Mouse (Mus musculus): Measurements from ENCODE around the gene Aldh5a1. TPM values are rescaled to one million over a fixed set of nuclear protein-coding genes. Genes with fewer than 3 reads are reported as not detected.
A peak's percentile ranks its signal among the peaks of the same experiment; 100 is the strongest.

Gene Aldh5a1
- polyA plus RNA-seq, 1 experiment from 2014 or later = 8.0 TPM

GRCm38 (mm10) chr13:24882411-24882810 lies 55.0 kb downstream of the Aldh5a1 start:
- Histone ChIP-seq H3K9ac (replicated peaks; ENCODE audit: low read length) (no peak overlapping the region), H3K9me3 (ENCODE audit: low read length) (peaks cover 5% of the 10 kb centered on the region; the same call in 1 of the 2 replicates), H3K36me3 (ENCODE audit: insufficient read depth, low read length) (no peaks in the 10 kb centered on the region), H3K27me3 (ENCODE audit: insufficient read depth, low read length) (no peaks in the 10 kb centered on the region), H3K27ac (ENCODE audit: low read length) (no peak overlapping the region), H3K4me1 (ENCODE audit: insufficient read depth, low read length) (0 out of 2 replicates have a peak, but pooled peaks cover 3% of the 10 kb centered on the region), H3K4me3 (ENCODE audit: low read length) (no peak overlapping the region), H3K4me2 (replicated peaks; ENCODE audit: low read depth, low read length) (no peak overlapping the region)
- no peak for ATAC-seq (ENCODE audit: low FRiP score, low TSS enrichment)
- 90% methylated on average over 6 of the region's 6 CpGs for WGBS

- H3K4me1 ChIP-seq (ENCODE audit: insufficient read depth, low read length) = 0 out of 2 replicates have a peak, but pooled peaks cover 3% of the 10 kb centered on the region
- peak overlapping the region; percentile 82 for H3K27ac ChIP-seq (ENCODE audit: low read length)
- H3K36me3 ChIP-seq (ENCODE audit: insufficient read depth, low read length) = no peaks in the 10 kb centered on the region
- no peak overlapping the region for H3K4me2 ChIP-seq (replicated peaks; ENCODE audit: low read depth, low read length)
- H3K4me3 ChIP-seq (ENCODE audit: low read length) = no peak overlapping the region
- H3K27me3 ChIP-seq (ENCODE audit: insufficient read depth, low read length) = no peaks in the 10 kb centered on the region
- peaks cover 5% of the 10 kb centered on the region; the same call in 1 of the 2 replicates for H3K9me3 ChIP-seq (ENCODE audit: low read length)
- 83% methylated on average over 5 of the region's 5 CpGs for WGBS
- ATAC-seq (ENCODE audit: low FRiP score, low TSS enrichment) = no peak
- H3K9ac ChIP-seq (replicated peaks; ENCODE audit: low read length) = no peak overlapping the region
These were observed 56.8 kb downstream of the Aldh5a1 start for GRCm38 (mm10) chr13:24880704-24881103.

- WGBS = 71% methylated on average over 6 of the region's 6 CpGs
- peak overlapping the region; percentile 82 for H3K27ac ChIP-seq (ENCODE audit: low read length)
- 0 out of 2 replicates have a peak, but pooled peaks have one; percentile 11 for ATAC-seq (ENCODE audit: low FRiP score, low TSS enrichment)
These were observed 57.3 kb downstream of the Aldh5a1 start for GRCm38 (mm10) chr13:24880208-24880607.

GRCm38 (mm10) chr13:24879359-24880040 lies 58.0 kb downstream of the Aldh5a1 start:
- ATAC-seq (ENCODE audit: low FRiP score, low TSS enrichment) = peak; percentile 96
- Histone ChIP-seq H3K27ac (ENCODE audit: low read length) (peak overlapping the region; percentile 82), H3K4me3 (ENCODE audit: low read length) (no peak overlapping the region), H3K27me3 (ENCODE audit: insufficient read depth, low read length) (no peaks in the 10 kb centered on the region), H3K36me3 (ENCODE audit: insufficient read depth, low read length) (no peaks in the 10 kb centered on the region), H3K9me3 (ENCODE audit: low read length) (no peaks in the 10 kb centered on the region), H3K9ac (replicated peaks; ENCODE audit: low read length) (no peak overlapping the region), H3K4me2 (replicated peaks; ENCODE audit: low read depth, low read length) (no peak overlapping the region), H3K4me1 (ENCODE audit: insufficient read depth, low read length) (0 out of 2 replicates have a peak, but pooled peaks cover 3% of the 10 kb centered on the region)
- 61% methylated on average over 15 of the region's 15 CpGs for WGBS

More at GRCm38 (mm10) chr13:24880208-24880607, 57.3 kb downstream of the Aldh5a1 start:
- H3K36me3 ChIP-seq (ENCODE audit: insufficient read depth, low read length) = no peaks in the 10 kb centered on the region
- no peak overlapping the region for H3K9ac ChIP-seq (replicated peaks; ENCODE audit: low read length)
- H3K9me3 ChIP-seq (ENCODE audit: low read length) = peaks cover 5% of the 10 kb centered on the region; the same call in 1 of the 2 replicates
- H3K4me2 ChIP-seq (replicated peaks; ENCODE audit: low read depth, low read length) = no peak overlapping the region
- no peak overlapping the region for H3K4me3 ChIP-seq (ENCODE audit: low read length)
- no peaks in the 10 kb centered on the region for H3K27me3 ChIP-seq (ENCODE audit: insufficient read depth, low read length)
- 0 out of 2 replicates have a peak, but pooled peaks cover 3% of the 10 kb centered on the region for H3K4me1 ChIP-seq (ENCODE audit: insufficient read depth, low read length)

GRCm38 (mm10) chr13:24868233-24868632 lies 69.2 kb downstream of the Aldh5a1 start:
- H3K4me1 ChIP-seq (ENCODE audit: insufficient read depth, low read length) = peaks cover 16% of the 10 kb centered on the region
- 59% methylated on average over 7 of the region's 7 CpGs for WGBS
- H3K27me3 ChIP-seq (ENCODE audit: insufficient read depth, low read length) = no peaks in the 10 kb centered on the region
- H3K27ac ChIP-seq (ENCODE audit: low read length) = no peak overlapping the region
- no peaks in the 10 kb centered on the region for H3K36me3 ChIP-seq (ENCODE audit: insufficient read depth, low read length)
- H3K9ac ChIP-seq (replicated peaks; ENCODE audit: low read length) = no peak overlapping the region
- no peaks in the 10 kb centered on the region for H3K9me3 ChIP-seq (ENCODE audit: low read length)
- ATAC-seq (ENCODE audit: low FRiP score, low TSS enrichment) = 0 out of 2 replicates have a peak, but pooled peaks have one; percentile 35
- no peak overlapping the region for H3K4me2 ChIP-seq (replicated peaks; ENCODE audit: low read depth, low read length)
- no peak overlapping the region for H3K4me3 ChIP-seq (ENCODE audit: low read length)

- ATAC-seq (ENCODE audit: low FRiP score, low TSS enrichment) = no peak
These were observed 69.7 kb downstream of the Aldh5a1 start for GRCm38 (mm10) chr13:24867789-24868188.

GRCm38 (mm10) chr13:24866430-24867402 lies 70.7 kb downstream of the Aldh5a1 start:
- Histone ChIP-seq H3K27me3 (ENCODE audit: insufficient read depth, low read length) (no peaks in the 10 kb centered on the region), H3K9me3 (ENCODE audit: low read length) (no peaks in the 10 kb centered on the region), H3K4me3 (ENCODE audit: low read length) (no peak overlapping the region), H3K4me1 (ENCODE audit: insufficient read depth, low read length) (peaks cover 22% of the 10 kb centered on the region), H3K27ac (ENCODE audit: low read length) (peak overlapping the region; percentile 70; the same call in 1 of the 2 replicates), H3K9ac (replicated peaks; ENCODE audit: low read length) (0 out of 2 replicates have a peak overlapping the region, but pooled peaks have one; percentile 11), H3K4me2 (replicated peaks; ENCODE audit: low read depth, low read length) (no peak overlapping the region), H3K36me3 (ENCODE audit: insufficient read depth, low read length) (no peaks in the 10 kb centered on the region)
- ATAC-seq (ENCODE audit: low FRiP score, low TSS enrichment) = peak; percentile 79
- 37% methylated on average over 9 of the region's 9 CpGs for WGBS

More at GRCm38 (mm10) chr13:24867789-24868188, 69.7 kb downstream of the Aldh5a1 start:
- Histone ChIP-seq H3K9ac (replicated peaks; ENCODE audit: low read length) (no peak overlapping the region), H3K4me2 (replicated peaks; ENCODE audit: low read depth, low read length) (no peak overlapping the region), H3K4me3 (ENCODE audit: low read length) (no peak overlapping the region), H3K27me3 (ENCODE audit: insufficient read depth, low read length) (no peaks in the 10 kb centered on the region), H3K9me3 (ENCODE audit: low read length) (no peaks in the 10 kb centered on the region), H3K27ac (ENCODE audit: low read length) (peak overlapping the region; percentile 66), H3K4me1 (ENCODE audit: insufficient read depth, low read length) (peaks cover 16% of the 10 kb centered on the region), H3K36me3 (ENCODE audit: insufficient read depth, low read length) (no peaks in the 10 kb centered on the region)
- 66% methylated on average over 10 of the region's 10 CpGs for WGBS

- no peaks in the 10 kb centered on the region for H3K9me3 ChIP-seq (ENCODE audit: low read length)
- H3K9ac ChIP-seq (replicated peaks; ENCODE audit: low read length) = no peak overlapping the region
- H3K27me3 ChIP-seq (ENCODE audit: insufficient read depth, low read length) = no peaks in the 10 kb centered on the region
- no peak overlapping the region for H3K4me3 ChIP-seq (ENCODE audit: low read length)
- no peaks in the 10 kb centered on the region for H3K36me3 ChIP-seq (ENCODE audit: insufficient read depth, low read length)
- no peak overlapping the region for H3K4me2 ChIP-seq (replicated peaks; ENCODE audit: low read depth, low read length)
- 69% methylated on average over 7 of the region's 7 CpGs for WGBS
- H3K27ac ChIP-seq (ENCODE audit: low read length) = no peak overlapping the region
- peaks cover 24% of the 10 kb centered on the region for H3K4me1 ChIP-seq (ENCODE audit: insufficient read depth, low read length)
- no peak for ATAC-seq (ENCODE audit: low FRiP score, low TSS enrichment)
These were observed 74.9 kb downstream of the Aldh5a1 start for GRCm38 (mm10) chr13:24862520-24862919.

- ATAC-seq (ENCODE audit: low FRiP score, low TSS enrichment) = no peak
- H3K27ac ChIP-seq (ENCODE audit: low read length) = no peak overlapping the region
- no peaks in the 10 kb centered on the region for H3K27me3 ChIP-seq (ENCODE audit: insufficient read depth, low read length)
- H3K4me1 ChIP-seq (ENCODE audit: insufficient read depth, low read length) = peaks cover 20% of the 10 kb centered on the region
- no peak overlapping the region for H3K4me2 ChIP-seq (replicated peaks; ENCODE audit: low read depth, low read length)
- WGBS = 34% methylated on average over 7 of the region's 7 CpGs
- H3K36me3 ChIP-seq (ENCODE audit: insufficient read depth, low read length) = no peaks in the 10 kb centered on the region
- H3K9me3 ChIP-seq (ENCODE audit: low read length) = no peaks in the 10 kb centered on the region
- H3K9ac ChIP-seq (replicated peaks; ENCODE audit: low read length) = no peak overlapping the region
- no peak overlapping the region for H3K4me3 ChIP-seq (ENCODE audit: low read length)
These were observed 75.4 kb downstream of the Aldh5a1 start for GRCm38 (mm10) chr13:24862021-24862420.
